Mouse (Mus musculus): ENCODE data around the gene Acadvl. TPM values are rescaled to one million over a fixed set of nuclear protein-coding genes. Genes with fewer than 3 reads are reported as not detected.

Acadvl gene
- polyA plus RNA-seq, 1 experiment from 2014 or later = 57.6 TPM

DNA sequence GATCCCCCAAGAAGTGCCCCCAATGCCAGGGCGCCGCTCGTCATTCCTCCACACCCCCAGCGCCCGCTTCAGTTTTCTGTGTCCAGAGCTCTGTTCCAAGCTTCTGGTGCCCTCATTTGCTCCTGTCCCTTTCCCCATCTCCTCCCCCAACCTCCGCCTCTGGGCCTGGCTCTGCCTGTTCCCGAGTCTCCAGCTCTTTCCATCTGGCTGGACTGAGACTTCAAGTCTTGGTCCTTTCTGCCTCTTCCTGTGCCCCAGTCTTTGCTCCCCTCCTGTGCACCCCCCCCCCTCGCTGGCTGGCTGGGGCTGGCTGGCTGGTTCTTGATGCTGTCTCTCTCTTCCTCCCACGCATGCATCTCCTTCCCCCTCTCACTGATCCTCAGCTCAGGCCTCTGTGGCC lies 12.2 kb upstream of the Acadvl start:
- no peak for TF ChIP-seq CTCF (IDR thresholded peaks at IDR 0.05; ENCODE audit: low read depth)
- Histone ChIP-seq H3K9me3 (ENCODE audit: low read depth, low read length) (no peaks in the 10 kb centered on the region), H3K27ac (ENCODE audit: low read depth) (peak overlapping the region; percentile 26; the same call in 1 of the 2 replicates), H3K36me3 (ENCODE audit: insufficient read depth) (peaks cover 20% of the 10 kb centered on the region), H3K9ac (peak overlapping the region; percentile 14; the same call in 1 of the 2 replicates), H3K4me1 (ENCODE audit: insufficient read depth) (peaks cover 42% of the 10 kb centered on the region), H3K4me3 (ENCODE audit: low read depth, low read length) (peak overlapping the region; percentile 31; the same call in 1 of the 2 replicates), H3K27me3 (ENCODE audit: insufficient read depth, low read length) (no peaks in the 10 kb centered on the region), H3K4me2 (peak overlapping the region; percentile 65)
- ATAC-seq (ENCODE audit: insufficient read depth) (no peak), DNase-seq (peak; percentile 10)
- 42% methylated on average over 9 of the region's 9 CpGs for WGBS

DNA sequence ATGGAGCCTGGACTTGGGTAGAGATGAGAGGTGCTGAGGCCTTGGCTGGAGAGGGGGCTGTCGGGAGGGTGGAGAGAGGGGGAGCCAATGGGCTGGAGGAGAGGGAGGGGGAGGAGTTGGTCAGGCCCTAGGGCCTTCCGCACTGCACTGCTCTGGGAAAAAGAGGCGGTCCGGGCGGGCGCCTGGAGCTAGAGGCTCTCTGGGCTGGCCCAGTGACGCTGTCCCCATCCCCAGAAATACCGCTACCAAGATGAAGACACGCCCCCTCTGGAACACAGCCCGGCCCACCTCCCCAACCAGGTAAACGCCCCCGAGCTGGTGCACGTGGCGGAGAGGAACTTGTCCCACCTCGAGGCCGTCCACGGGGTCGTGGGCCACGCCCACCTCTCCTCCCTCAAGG lies 11.5 kb upstream of the Acadvl start:
- H3K36me3 ChIP-seq (ENCODE audit: insufficient read depth) = peaks cover 14% of the 10 kb centered on the region
- 0% methylated on average over 19 of the region's 19 CpGs for WGBS
- no peak for TF ChIP-seq CTCF (IDR thresholded peaks at IDR 0.05; ENCODE audit: low read depth)
- H3K4me2 ChIP-seq = peak overlapping the region; percentile 65
- no peaks in the 10 kb centered on the region for H3K27me3 ChIP-seq (ENCODE audit: insufficient read depth, low read length)
- H3K4me1 ChIP-seq (ENCODE audit: insufficient read depth) = peaks cover 42% of the 10 kb centered on the region
- H3K9ac ChIP-seq = peak overlapping the region; percentile 14; the same call in 1 of the 2 replicates
- no peaks in the 10 kb centered on the region for H3K9me3 ChIP-seq (ENCODE audit: low read depth, low read length)
- peak; percentile 82 for DNase-seq
- H3K27ac ChIP-seq (ENCODE audit: low read depth) = peak overlapping the region; percentile 26; the same call in 1 of the 2 replicates
- peak overlapping the region; percentile 31 for H3K4me3 ChIP-seq (ENCODE audit: low read depth, low read length)
- peak; percentile 75 for ATAC-seq (ENCODE audit: insufficient read depth)

DNA sequence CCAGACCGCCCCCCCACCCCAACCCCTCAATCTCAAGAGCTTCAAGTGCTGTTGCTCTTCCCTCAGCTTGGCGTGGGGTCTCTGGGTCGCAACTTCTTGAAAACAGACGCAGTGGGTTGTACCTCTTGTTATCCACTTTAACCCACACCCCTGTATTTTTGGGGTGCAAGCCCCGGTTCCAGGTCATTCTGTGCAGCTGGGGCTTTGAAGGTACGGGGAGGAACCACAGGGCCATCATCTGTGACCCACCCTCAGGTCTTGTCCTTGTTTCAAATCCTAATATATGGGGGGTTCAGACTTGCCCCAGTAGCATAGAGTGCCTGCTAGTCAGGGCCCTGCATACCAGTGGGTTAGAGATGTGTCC lies 8.9 kb upstream of the Acadvl start:
- no peak for TF ChIP-seq CTCF (IDR thresholded peaks at IDR 0.05; ENCODE audit: low read depth)
- Histone ChIP-seq H3K4me1 (ENCODE audit: insufficient read depth) (peaks cover 37% of the 10 kb centered on the region), H3K4me2 (peak overlapping the region; percentile 63), H3K27me3 (ENCODE audit: insufficient read depth, low read length) (no peaks in the 10 kb centered on the region), H3K9me3 (ENCODE audit: low read depth, low read length) (no peaks in the 10 kb centered on the region), H3K27ac (ENCODE audit: low read depth) (peak overlapping the region; percentile 46; the same call in 1 of the 2 replicates), H3K36me3 (ENCODE audit: insufficient read depth) (no peaks in the 10 kb centered on the region), H3K4me3 (ENCODE audit: low read depth, low read length) (peak overlapping the region; percentile 33), H3K9ac (peak overlapping the region; percentile 47)
- WGBS = 4% methylated on average over 6 of the region's 6 CpGs
- ATAC-seq (ENCODE audit: insufficient read depth) = no peak
- DNase-seq = no peak

DNA sequence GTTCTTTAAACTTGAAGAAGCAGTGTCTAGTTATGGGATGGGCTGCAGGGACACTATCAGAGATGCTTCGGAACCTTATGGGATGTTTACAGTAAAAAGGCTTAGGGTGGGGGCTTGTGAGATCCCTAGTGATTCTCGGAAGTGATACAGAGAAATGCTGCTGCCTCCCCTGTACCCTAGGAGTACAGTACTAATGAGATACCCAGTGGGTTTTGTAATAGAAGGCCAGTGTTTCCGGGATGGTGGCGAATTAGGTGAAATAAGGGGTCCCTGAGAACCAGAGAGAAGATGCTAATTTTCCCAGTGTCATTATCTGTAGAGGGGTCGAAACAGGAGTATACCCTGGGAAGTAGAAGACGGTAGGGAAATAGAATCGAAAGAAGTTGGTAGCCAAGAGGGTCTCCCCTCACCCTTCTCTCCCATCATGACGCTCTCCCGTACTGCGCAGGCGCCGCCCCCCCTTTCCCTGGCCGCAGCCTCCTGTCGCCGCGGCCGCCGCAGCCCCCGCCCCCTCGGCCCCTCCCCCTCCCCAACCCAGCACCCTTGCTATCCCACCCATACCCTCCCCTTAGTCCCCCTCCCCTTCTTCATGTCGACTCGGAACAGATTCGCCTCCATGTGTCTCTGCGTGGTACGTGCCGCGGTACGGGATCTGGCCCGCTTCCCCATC lies 8.4 kb upstream of the Acadvl start:
- Histone ChIP-seq H3K9me3 (ENCODE audit: low read depth, low read length) (no peaks in the 10 kb centered on the region), H3K4me1 (ENCODE audit: insufficient read depth) (peaks cover 38% of the 10 kb centered on the region), H3K27me3 (ENCODE audit: insufficient read depth, low read length) (no peaks in the 10 kb centered on the region), H3K9ac (peak overlapping the region; percentile 47), H3K36me3 (ENCODE audit: insufficient read depth) (no peaks in the 10 kb centered on the region), H3K4me2 (peak overlapping the region; percentile 63), H3K27ac (ENCODE audit: low read depth) (peak overlapping the region; percentile 36; the same call in 1 of the 2 replicates), H3K4me3 (ENCODE audit: low read depth, low read length) (peak overlapping the region; percentile 33)
- no peak for TF ChIP-seq CTCF (IDR thresholded peaks at IDR 0.05; ENCODE audit: low read depth)
- ATAC-seq (ENCODE audit: insufficient read depth) (no peak), DNase-seq (peak; percentile 66)
- 4% methylated on average over 29 of the region's 29 CpGs for WGBS

DNA sequence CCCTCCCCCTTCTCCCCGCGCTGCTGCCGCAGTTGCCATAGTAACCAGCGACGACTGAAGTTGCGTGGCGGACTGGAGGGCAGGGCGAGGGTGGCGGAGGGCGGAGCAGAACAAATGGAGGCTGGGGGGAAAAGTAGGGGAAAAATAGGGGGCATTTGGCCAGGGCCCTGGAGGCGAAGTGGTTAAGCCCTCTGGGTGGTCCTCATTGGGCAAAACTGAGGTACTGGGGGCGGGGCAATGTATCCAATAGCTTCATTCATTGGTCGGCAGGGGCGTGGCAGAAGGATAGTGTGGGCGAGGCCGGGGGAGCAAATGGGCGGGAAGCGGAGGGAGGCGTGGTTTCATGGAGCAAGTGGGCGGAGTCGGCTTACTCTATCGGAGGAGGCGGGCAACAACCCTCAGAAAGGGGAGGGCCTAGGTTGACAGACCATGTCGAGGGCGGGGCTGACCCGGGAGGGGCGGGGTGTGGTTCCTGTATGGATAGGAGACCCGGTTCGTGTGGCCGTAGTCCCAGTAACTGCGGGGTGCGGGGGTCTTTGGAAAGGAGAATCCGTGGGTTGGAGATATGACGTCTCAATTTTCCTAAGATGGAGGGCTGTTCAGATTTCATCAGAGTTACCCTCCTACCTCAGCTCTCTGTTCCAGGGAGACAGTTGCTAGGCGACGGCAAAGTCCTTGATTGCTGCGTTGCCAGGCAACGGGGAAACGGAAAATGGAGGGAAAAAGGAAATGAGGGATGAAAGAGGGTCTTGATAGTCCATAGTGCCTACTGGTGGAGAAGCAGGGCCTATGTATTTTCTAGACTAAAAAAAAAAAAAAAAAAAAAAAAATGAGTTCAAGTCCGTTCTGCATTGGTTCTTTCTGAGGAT lies 6.3 kb upstream of the Acadvl start:
- ATAC-seq (ENCODE audit: insufficient read depth) (peak; percentile 62), DNase-seq (peak; percentile 99)
- peak; percentile 35 for TF ChIP-seq CTCF (IDR thresholded peaks at IDR 0.05; ENCODE audit: low read depth)
- 1% methylated on average over 40 of the region's 40 CpGs for WGBS
- peaks cover 31% of the 10 kb centered on the region for H3K4me1 ChIP-seq (ENCODE audit: insufficient read depth)
- peak overlapping the region; percentile 93 for H3K4me2 ChIP-seq
- no peak overlapping the region for H3K9ac ChIP-seq
- peak overlapping the region; percentile 66 for H3K4me3 ChIP-seq (ENCODE audit: low read depth, low read length)
- no peaks in the 10 kb centered on the region for H3K9me3 ChIP-seq (ENCODE audit: low read depth, low read length)
- H3K27ac ChIP-seq (ENCODE audit: low read depth) = peak overlapping the region; percentile 67; the same call in 1 of the 2 replicates
- H3K27me3 ChIP-seq (ENCODE audit: insufficient read depth, low read length) = no peaks in the 10 kb centered on the region
- no peaks in the 10 kb centered on the region for H3K36me3 ChIP-seq (ENCODE audit: insufficient read depth)

DNA sequence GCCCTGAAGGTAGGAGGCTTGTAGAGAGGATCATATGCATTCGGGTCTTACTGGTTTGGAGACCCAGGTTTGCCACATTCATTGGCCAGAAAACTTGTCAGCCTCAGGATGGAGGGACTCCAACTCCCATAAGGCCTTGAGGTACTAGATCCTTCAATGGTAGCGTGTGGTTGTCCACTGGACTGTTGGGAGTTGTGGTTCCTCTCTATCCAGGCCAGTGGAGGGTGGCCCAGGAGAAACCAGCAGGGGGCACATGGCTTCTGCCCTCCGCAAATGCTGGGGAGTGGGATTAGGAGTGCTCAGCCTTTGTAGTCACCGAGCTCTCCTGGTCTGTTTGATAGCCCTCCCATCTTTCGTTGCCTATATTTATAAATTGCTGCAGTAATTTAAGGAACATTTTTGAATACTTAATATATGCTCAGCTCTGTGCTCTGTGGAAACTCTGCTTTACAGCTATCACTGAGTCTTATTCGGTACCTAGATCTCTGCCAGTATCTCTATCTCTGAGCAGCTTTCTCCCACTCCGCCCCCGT lies 5.6 kb upstream of the Acadvl start:
- H3K9me3 ChIP-seq (ENCODE audit: low read depth, low read length) = no peaks in the 10 kb centered on the region
- peak; percentile 72 for TF ChIP-seq CTCF (IDR thresholded peaks at IDR 0.05; ENCODE audit: low read depth)

More for the DNA sequence above, 5.6 kb upstream of the Acadvl start:
- H3K36me3 ChIP-seq (ENCODE audit: insufficient read depth) = no peaks in the 10 kb centered on the region
- H3K4me1 ChIP-seq (ENCODE audit: insufficient read depth) = peaks cover 24% of the 10 kb centered on the region
- peak overlapping the region; percentile 68; the same call in 1 of the 2 replicates for H3K27ac ChIP-seq (ENCODE audit: low read depth)
- peak overlapping the region; percentile 66 for H3K4me3 ChIP-seq (ENCODE audit: low read depth, low read length)
- H3K4me2 ChIP-seq = peak overlapping the region; percentile 93
- H3K9ac ChIP-seq = no peak overlapping the region
- DNase-seq (peak; percentile 89), ATAC-seq (ENCODE audit: insufficient read depth) (peak; percentile 86)
- no peaks in the 10 kb centered on the region for H3K27me3 ChIP-seq (ENCODE audit: insufficient read depth, low read length)
- WGBS = under 1% methylated on average over 8 of the region's 8 CpGs
